Mouse (Mus musculus): ENCODE data around the gene Ptprm.

GRCm38 (mm10) chr17:67008137-67008536, 346.1 kb downstream of the Ptprm start:
- TF ChIP-seq POLR2A (IDR thresholded peaks at IDR 0.05; ENCODE audit: insufficient read depth, low read depth, low read length) (no peak), CTCF (IDR thresholded peaks at IDR 0.05; ENCODE audit: insufficient read depth, low read depth, low read length) (no peak)
